Mouse (Mus musculus) liver, postnatal 0 days (tissue): ENCODE measurements around the gene Tuba1a. TPM values are rescaled to one million over a fixed set of nuclear protein-coding genes. Genes with fewer than 3 reads are reported as not detected.

ENCODE experiments used
- ATAC-seq: fragments of 200-750 bp; cut with Nextera tagmentation; 2 replicates; pipeline ENCODE4 v1.8.0; 2017; ENCODE audit warnings: mild to moderate bottlenecking, moderate library complexity
- DNase-seq: peaks from one replicate; pipeline ENCODE4 v3.0.0-alpha.2; 2016
- H3K27ac ChIP-seq: fragments of 300-500 bp; sonication (generic); 2 replicates; pipeline ENCODE4 v1.5.1; 2014; ENCODE audit warnings: antibody characterized with exemption, moderate library complexity, mild to moderate bottlenecking, low read depth
- H3K27me3 ChIP-seq: fragments of 300-500 bp; sonication (generic); 2 replicates; pipeline ENCODE4 v1.6.1; 2014; ENCODE audit warnings: low read length, control low read depth, mixed read lengths; ENCODE audit not compliant: insufficient read depth
- H3K36me3 ChIP-seq: fragments of 300-500 bp; sonication (generic); replicated peaks from 2 replicates; pipeline ENCODE4 v1.6.1; 2014; ENCODE audit warnings: mild to moderate bottlenecking, control low read depth, low read length, moderate library complexity, mixed read lengths; ENCODE audit not compliant: insufficient read depth
- H3K4me1 ChIP-seq: fragments of 300-500 bp; sonication (generic); 2 replicates; pipeline ENCODE4 v1.6.1; 2014; ENCODE audit warnings: antibody characterized with exemption, mild to moderate bottlenecking, control low read depth; ENCODE audit not compliant: insufficient read depth
- H3K4me2 ChIP-seq: fragments of 300-500 bp; sonication (generic); 2 replicates; pipeline ENCODE4 v1.6.1; 2014; ENCODE audit warnings: low read depth, mild to moderate bottlenecking, low read length, moderate library complexity, mixed read lengths
- H3K4me3 ChIP-seq: fragments of 300-500 bp; sonication (generic); 2 replicates; pipeline ENCODE4 v1.5.1; 2014; ENCODE audit warnings: low read depth, low read length
- H3K9ac ChIP-seq: fragments of 300-500 bp; sonication (generic); replicated peaks from 2 replicates; pipeline ENCODE4 v1.6.1; 2014; ENCODE audit warnings: mild to moderate bottlenecking, moderate library complexity
- H3K9me3 ChIP-seq: fragments of 300-500 bp; sonication (generic); 2 replicates; pipeline ENCODE4 v1.6.1; 2016; ENCODE audit warnings: mild to moderate bottlenecking, control low read depth, low read length, mixed read lengths
- CTCF ChIP-seq: sonication (generic); IDR thresholded peaks from 2 replicates; pipeline ENCODE4 v1.5.1; 2016; ENCODE audit warnings: antibody characterized with exemption, low read depth
- EP300 ChIP-seq: IDR thresholded peaks from 2 replicates; pipeline ENCODE4 v1.6.1; 2016; ENCODE audit warnings: antibody characterized with exemption, low read depth, mild to moderate bottlenecking
- WGBS: fragments of 180-500 bp; shearing (Covaris S2); extraction: QIAGEN DNeasy Blood & Tissue Kit; methylation state at CpG from one replicate; pipeline ENCODE4 v1.1.7; 2014; ENCODE audit not compliant: insufficient replicate concordance; 5-methylcytosine and 5-hydroxymethylcytosine counted together
- polyA plus RNA-seq: library from polyadenylated mRNA; unstranded; fragments of >200 nt; fragmentation: Nextera tagmentation; extraction: Ambion mirVana; gene quantifications from 2 replicates; pipeline ENCODE4 v1.2.1, GENCODE M21; 2015

Gene Tuba1a
- polyA plus RNA-seq, 1 experiment from 2014 or later, result 28.7 TPM

- Histone ChIP-seq H3K9me3 (no peaks in the 10 kb centered on the region), H3K27me3 (peaks cover 10% of the 10 kb centered on the region; the same call in 1 of the 2 replicates), H3K4me2 (no peak overlapping the region), H3K4me1 (peaks cover 5% of the 10 kb centered on the region; the same call in 1 of the 2 replicates), H3K9ac (no peak overlapping the region), H3K36me3 (no peaks in the 10 kb centered on the region), H3K4me3 (no peak overlapping the region), H3K27ac (no peak overlapping the region)
- DNase-seq, result no peak
- ATAC-seq, result no peak
- TF ChIP-seq CTCF, result no peak
- TF ChIP-seq EP300, result no peak
- WGBS, result 79% methylated on average over 3 of the region's 3 CpGs
Observed at GRCm38 (mm10) chr15:98949607-98949892, 4.0 kb downstream of the Tuba1a start.

GRCm38 (mm10) chr15:98948857-98949606 lies 4.5 kb downstream of the Tuba1a start:
- ATAC-seq, result no peak
- H3K4me1 ChIP-seq, result peaks cover 5% of the 10 kb centered on the region; the same call in 1 of the 2 replicates

GRCm38 (mm10) chr15:98948382-98948781 lies 5.1 kb downstream of the Tuba1a start:
- H3K4me1 ChIP-seq, result peaks cover 3% of the 10 kb centered on the region; the same call in 1 of the 2 replicates
- no peak overlapping the region for H3K9ac ChIP-seq
- H3K36me3 ChIP-seq, result no peaks in the 10 kb centered on the region
- ATAC-seq, result no peak
- no peak overlapping the region for H3K27ac ChIP-seq
- H3K27me3 ChIP-seq, result peaks cover under 1% of the 10 kb centered on the region; the same call in 1 of the 2 replicates
- no peaks in the 10 kb centered on the region for H3K9me3 ChIP-seq
- no peak for DNase-seq
- H3K4me3 ChIP-seq, result no peak overlapping the region
- TF ChIP-seq CTCF, result no peak
- TF ChIP-seq EP300, result no peak
- no peak overlapping the region for H3K4me2 ChIP-seq

More at GRCm38 (mm10) chr15:98948857-98949606, 4.5 kb downstream of the Tuba1a start:
- H3K27me3 ChIP-seq, result peaks cover 7% of the 10 kb centered on the region; the same call in 1 of the 2 replicates
- no peak overlapping the region for H3K27ac ChIP-seq
- DNase-seq, result no peak
- no peaks in the 10 kb centered on the region for H3K9me3 ChIP-seq
- H3K4me2 ChIP-seq, result no peak overlapping the region
- no peak overlapping the region for H3K4me3 ChIP-seq
- 83% methylated on average over 6 of the region's 6 CpGs for WGBS
- TF ChIP-seq EP300 (no peak), CTCF (no peak)
- no peaks in the 10 kb centered on the region for H3K36me3 ChIP-seq
- H3K9ac ChIP-seq, result no peak overlapping the region

DNA sequence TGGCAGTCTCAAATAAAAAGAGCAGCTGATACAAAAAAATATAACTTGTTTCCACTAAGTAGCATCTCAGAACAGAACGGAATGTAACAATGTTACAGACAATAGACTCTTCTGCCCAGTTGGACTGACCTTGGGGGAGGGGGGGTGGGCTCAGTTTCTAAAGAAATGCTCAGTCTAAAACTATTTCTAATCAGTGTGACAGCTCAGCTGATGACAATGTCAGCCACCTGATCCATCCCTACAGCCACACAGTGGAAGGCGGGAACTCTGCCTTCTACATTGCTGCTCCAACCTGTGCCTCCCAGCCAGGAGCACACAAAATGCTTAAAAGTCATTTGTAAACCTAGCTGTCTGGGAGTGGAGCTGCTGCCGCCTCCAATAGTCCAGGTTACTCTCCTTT lies 5.6 kb downstream of the Tuba1a start:
- Histone ChIP-seq H3K9ac (no peak overlapping the region), H3K27me3 (no peaks in the 10 kb centered on the region), H3K4me2 (no peak overlapping the region), H3K27ac (no peak overlapping the region), H3K4me3 (no peak overlapping the region), H3K4me1 (peaks cover 2% of the 10 kb centered on the region; the same call in 1 of the 2 replicates), H3K36me3 (no peaks in the 10 kb centered on the region), H3K9me3 (no peaks in the 10 kb centered on the region)
- DNase-seq, result no peak
- TF ChIP-seq EP300, result no peak
- TF ChIP-seq CTCF, result no peak
- no peak for ATAC-seq
- WGBS, result 64% methylated on average over 3 of the region's 3 CpGs

DNA sequence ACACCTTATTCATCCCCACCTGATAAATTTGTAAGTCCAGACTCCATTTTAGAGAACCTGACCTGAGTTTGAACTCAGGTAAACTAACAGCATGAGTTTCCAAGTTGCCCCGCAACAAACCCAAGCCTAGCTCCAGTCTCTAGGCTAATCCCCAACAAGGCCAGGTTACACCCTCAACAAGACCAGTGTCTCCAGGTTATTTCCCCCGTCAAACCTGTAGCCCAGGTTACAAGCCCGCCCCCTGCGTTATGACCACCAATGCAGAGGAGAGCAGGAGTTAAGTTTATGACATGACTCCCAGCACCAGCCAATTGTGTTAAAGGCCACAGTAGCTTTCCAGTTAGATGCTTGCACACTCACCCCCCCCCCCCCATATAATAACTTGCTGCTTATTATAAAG lies 10.4 kb downstream of the Tuba1a start:
- no peaks in the 10 kb centered on the region for H3K36me3 ChIP-seq
- H3K27me3 ChIP-seq, result no peaks in the 10 kb centered on the region
- ATAC-seq (no peak), DNase-seq (no peak)
- TF ChIP-seq EP300 (no peak), CTCF (no peak)
- no peak overlapping the region for H3K27ac ChIP-seq
- H3K9ac ChIP-seq, result no peak overlapping the region
- no peaks in the 10 kb centered on the region for H3K9me3 ChIP-seq
- no peak overlapping the region for H3K4me2 ChIP-seq
- no peaks in the 10 kb centered on the region for H3K4me1 ChIP-seq
- no peak overlapping the region for H3K4me3 ChIP-seq
- 80% methylated on average over 4 of the region's 4 CpGs for WGBS

- DNase-seq, result no peak
- ATAC-seq, result no peak
- 85% methylated on average over 4 of the region's 4 CpGs for WGBS
- Histone ChIP-seq H3K4me1 (no peaks in the 10 kb centered on the region), H3K27ac (no peak overlapping the region), H3K9me3 (no peaks in the 10 kb centered on the region), H3K36me3 (no peaks in the 10 kb centered on the region), H3K9ac (no peak overlapping the region), H3K27me3 (no peaks in the 10 kb centered on the region), H3K4me2 (no peak overlapping the region), H3K4me3 (no peak overlapping the region)
- TF ChIP-seq EP300, result no peak
- TF ChIP-seq CTCF, result no peak
Observed at GRCm38 (mm10) chr15:98942081-98942480, 11.4 kb downstream of the Tuba1a start.
